Mouse (Mus musculus) thymus, postnatal 4 days (tissue): ENCODE data around the gene Borcs5.
"Not testable (repeated sequence)": the region's sequence is repeated elsewhere in the genome, so short reads cannot be mapped to it uniquely, and the experiment has no call there.

ENCODE experiments used
- DNase-seq: peaks from one replicate; pipeline ENCODE4 v3.0.0; 2021

Gene Borcs5

GRCm38 (mm10) chr6:134677504-134677903 lies 38.2 kb downstream of the Borcs5 start:
- DNase-seq = no peak

- DNase-seq = no peak
Observed at GRCm38 (mm10) chr6:134678037-134678436, 38.7 kb downstream of the Borcs5 start.

GRCm38 (mm10) chr6:134679330-134679729 lies 40.0 kb downstream of the Borcs5 start:
- not testable (repeated sequence) for DNase-seq

- no peak for DNase-seq
Observed at GRCm38 (mm10) chr6:134684354-134684915, 45.1 kb downstream of the Borcs5 start.

- no peak for DNase-seq
Observed at GRCm38 (mm10) chr6:134685040-134685439, 45.7 kb downstream of the Borcs5 start.

GRCm38 (mm10) chr6:134685515-134685914 lies 46.2 kb downstream of the Borcs5 start:
- DNase-seq = no peak

- no peak for DNase-seq
Observed at GRCm38 (mm10) chr6:134694498-134694897, 55.2 kb downstream of the Borcs5 start.

- DNase-seq = no peak
Observed at GRCm38 (mm10) chr6:134694988-134695387, 55.7 kb downstream of the Borcs5 start.

- DNase-seq = no peak
Observed at GRCm38 (mm10) chr6:134695625-134696024, 56.3 kb downstream of the Borcs5 start.

GRCm38 (mm10) chr6:134696146-134696545 lies 56.8 kb downstream of the Borcs5 start:
- no peak for DNase-seq

- DNase-seq = no peak
Observed at GRCm38 (mm10) chr6:134696554-134696953, 57.2 kb downstream of the Borcs5 start.

- no peak for DNase-seq
Observed at GRCm38 (mm10) chr6:134698243-134698642, 58.9 kb downstream of the Borcs5 start.

- peak; percentile 27 for DNase-seq
Observed at GRCm38 (mm10) chr6:134700451-134701210, 61.3 kb downstream of the Borcs5 start.

GRCm38 (mm10) chr6:134701211-134701602 lies 61.9 kb downstream of the Borcs5 start:
- no peak for DNase-seq

GRCm38 (mm10) chr6:134702184-134702583 lies 62.9 kb downstream of the Borcs5 start:
- no peak for DNase-seq

GRCm38 (mm10) chr6:134703053-134703690 lies 63.9 kb downstream of the Borcs5 start:
- DNase-seq = no peak

- no peak for DNase-seq
Observed at GRCm38 (mm10) chr6:134706467-134706866, 67.2 kb downstream of the Borcs5 start.

- DNase-seq = no peak
Observed at GRCm38 (mm10) chr6:134710020-134710419, 70.7 kb downstream of the Borcs5 start.

- DNase-seq = no peak
Observed at GRCm38 (mm10) chr6:134713321-134713720, 74.0 kb downstream of the Borcs5 start.

- DNase-seq = no peak
Observed at GRCm38 (mm10) chr6:134713897-134714296, 74.6 kb downstream of the Borcs5 start.

GRCm38 (mm10) chr6:134716168-134716587 lies 76.9 kb downstream of the Borcs5 start:
- no peak for DNase-seq

GRCm38 (mm10) chr6:134717886-134718667 lies 78.8 kb downstream of the Borcs5 start:
- DNase-seq = no peak

- DNase-seq = no peak
Observed at GRCm38 (mm10) chr6:134718668-134719065, 79.4 kb downstream of the Borcs5 start.
